Mouse (Mus musculus) MEL (cell line): ENCODE measurements at regions not wholly inside any gene's neighbourhood (a gene's known extent, or its start where the extent isn't known, plus 50 kb on each side); places are given as distances from the start of the nearest gene placed in this dataset.

Source experiments
- DNase-seq: peaks from one replicate; pipeline ENCODE4 v3.0.0; 2011; ENCODE audit warnings: low read depth, low spot score
- H3K27ac ChIP-seq: 2 replicates; pipeline ENCODE4 v1.5.1; 2012; ENCODE audit warnings: low read depth, mild to moderate bottlenecking, control low read depth, low read length, moderate library complexity; ENCODE audit not compliant: control insufficient read depth
- H3K27me3 ChIP-seq, 2 experiments: fragments of 150-350 bp in 1 of 2; sonication (generic) in 1 of 2; 2 replicates each; pipeline ENCODE4 v1.6.1; 2012; ENCODE audit warnings: low read length in 2 of 2, mild to moderate bottlenecking in 2 of 2, improper control_type of control experiment in 1 of 2, moderate library complexity in 1 of 2; ENCODE audit not compliant: insufficient read depth in 2 of 2, control insufficient read depth in 1 of 2
- H3K36me3 ChIP-seq, 2 experiments: 2 replicates each; pipeline ENCODE4 v1.6.1; 2012 to 2014; ENCODE audit warnings: low read length in 2 of 2, improper control_type of control experiment in 1 of 2, inconsistent platforms in 1 of 2, mild to moderate bottlenecking in 1 of 2; ENCODE audit not compliant: insufficient read depth in 2 of 2, control insufficient read depth in 1 of 2
- H3K4me1 ChIP-seq, 2 experiments: fragments of 150-350 bp in 1 of 2; sonication (generic) in 1 of 2; 2 replicates each; pipeline ENCODE4 v1.6.1; 2012; ENCODE audit warnings: low read length in 2 of 2, improper control_type of control experiment in 1 of 2, mild to moderate bottlenecking in 1 of 2; ENCODE audit not compliant: insufficient read depth in 2 of 2, control insufficient read depth in 1 of 2
- H3K4me3 ChIP-seq, 2 experiments: fragments of 150-350 bp in 1 of 2; sonication (generic) in 1 of 2; 2 replicates each; pipeline ENCODE4 v1.5.1; 2012; ENCODE audit warnings: low read depth in 2 of 2, low read length in 2 of 2, mild to moderate bottlenecking in 2 of 2, moderate library complexity in 2 of 2, control low read depth in 1 of 2, improper control_type of control experiment in 1 of 2; ENCODE audit not compliant: control insufficient read depth in 1 of 2, insufficient read depth in 1 of 2
- H3K79me2 ChIP-seq: 2 replicates; pipeline ENCODE4 v1.6.1; 2012; ENCODE audit warnings: mild to moderate bottlenecking, low read length, moderate library complexity; ENCODE audit not compliant: control insufficient read depth, poor library complexity, insufficient read depth
- H3K9ac ChIP-seq: 2 replicates; pipeline ENCODE4 v1.6.1; 2012; ENCODE audit warnings: low read depth, mild to moderate bottlenecking, control low read depth, low read length, moderate library complexity; ENCODE audit not compliant: control insufficient read depth, poor library complexity, severe bottlenecking
- H3K9me3 ChIP-seq: fragments of 150-350 bp; sonication (generic); replicated peaks from 2 replicates; pipeline ENCODE4 v1.6.1; 2012; ENCODE audit warnings: mild to moderate bottlenecking, low read length, improper control_type of control experiment, moderate library complexity; ENCODE audit not compliant: insufficient read depth
- BHLHE40 ChIP-seq: IDR thresholded peaks from 2 replicates; pipeline ENCODE4 v1.6.1; 2012; ENCODE audit warnings: low read depth, mild to moderate bottlenecking, inconsistent platforms, low read length, improper control_type of control experiment, borderline replicate concordance
- CHD1 ChIP-seq: IDR thresholded peaks from 2 replicates; pipeline ENCODE4 v1.6.1; 2012; ENCODE audit warnings: low read depth, mild to moderate bottlenecking, inconsistent platforms, low read length, improper control_type of control experiment
- CHD2 ChIP-seq: IDR thresholded peaks from 2 replicates; pipeline ENCODE4 v1.6.1; 2011; ENCODE audit warnings: low read length, improper control_type of control experiment
- CTCF ChIP-seq, 3 experiments: IDR thresholded peaks in 2 of 3; conservative IDR thresholded peaks in 1 of 3; 2 replicates each; pipeline ENCODE4 v1.5.1; 2011 to 2012; ENCODE audit warnings: low read length in 3 of 3, low read depth in 2 of 3, mild to moderate bottlenecking in 2 of 3, improper control_type of control experiment in 1 of 3, inconsistent platforms in 1 of 3, mixed read lengths in 1 of 3, moderate library complexity in 1 of 3; ENCODE audit not compliant: control insufficient read depth in 1 of 3, insufficient read depth in 1 of 3, poor library complexity in 1 of 3, severe bottlenecking in 1 of 3
- E2F4 ChIP-seq: IDR thresholded peaks from 2 replicates; pipeline ENCODE4 v1.6.1; 2011; ENCODE audit warnings: low read depth, low read length, improper control_type of control experiment, borderline replicate concordance
- EP300 ChIP-seq, 2 experiments: IDR thresholded peaks; 2 replicates each; pipeline ENCODE4 v1.6.1; 2011; ENCODE audit warnings: improper control_type of control experiment in 2 of 2, low read length in 2 of 2, low read depth in 1 of 2, mild to moderate bottlenecking in 1 of 2
- ETS1 ChIP-seq: IDR thresholded peaks from 2 replicates; pipeline ENCODE4 v1.6.1; 2012; ENCODE audit warnings: low read depth, mild to moderate bottlenecking, inconsistent platforms, low read length, improper control_type of control experiment, moderate library complexity
- HCFC1 ChIP-seq: IDR thresholded peaks from 2 replicates; pipeline ENCODE4 v1.6.1; 2012; ENCODE audit warnings: low read depth, mild to moderate bottlenecking, inconsistent platforms, low read length, improper control_type of control experiment, moderate library complexity
- KAT2A ChIP-seq: conservative IDR thresholded peaks from 2 replicates; pipeline ENCODE4 v1.6.1; 2012; ENCODE audit warnings: low read depth, low read length, improper control_type of control experiment, inconsistent platforms
- MAFK ChIP-seq: IDR thresholded peaks from 2 replicates; pipeline ENCODE4 v1.6.1; 2011; ENCODE audit warnings: low read depth, mild to moderate bottlenecking, low read length, improper control_type of control experiment, borderline replicate concordance
- MAZ ChIP-seq: IDR thresholded peaks from 2 replicates; pipeline ENCODE4 v1.6.1; 2012; ENCODE audit warnings: low read depth, mild to moderate bottlenecking, inconsistent platforms, low read length, improper control_type of control experiment
- MEF2A ChIP-seq: IDR thresholded peaks from 2 replicates; pipeline ENCODE4 v1.6.1; 2014; ENCODE audit warnings: low read depth, mild to moderate bottlenecking, inconsistent platforms, low read length, improper control_type of control experiment; ENCODE audit not compliant: poor library complexity, insufficient replicate concordance, severe bottlenecking; ENCODE audit errors: extremely low read depth
- MXI1 ChIP-seq: IDR thresholded peaks from 2 replicates; pipeline ENCODE4 v1.6.1; 2011; ENCODE audit warnings: mild to moderate bottlenecking, low read depth, low read length, improper control_type of control experiment
- MYB ChIP-seq: IDR thresholded peaks from 2 replicates; pipeline ENCODE4 v1.6.1; 2011; ENCODE audit warnings: mild to moderate bottlenecking, low read depth, low read length, improper control_type of control experiment
- MYC ChIP-seq: IDR thresholded peaks from 2 replicates; pipeline ENCODE4 v1.6.1; 2011; ENCODE audit warnings: low read depth, mild to moderate bottlenecking, low read length, improper control_type of control experiment, moderate library complexity
- POLR2A ChIP-seq, 2 experiments: IDR thresholded peaks; 2 replicates each; pipeline ENCODE4 v1.6.1; 2011 to 2012; ENCODE audit warnings: low read length in 2 of 2, mild to moderate bottlenecking in 2 of 2, control low read depth in 1 of 2, improper control_type of control experiment in 1 of 2, low read depth in 1 of 2, moderate library complexity in 1 of 2; ENCODE audit not compliant: control insufficient read depth in 1 of 2, insufficient read depth in 1 of 2, poor library complexity in 1 of 2
- POLR2AphosphoS2 ChIP-seq: IDR thresholded peaks from 2 replicates; pipeline ENCODE4 v1.6.1; 2011; ENCODE audit warnings: low read length, improper control_type of control experiment
- TAL1 ChIP-seq: IDR thresholded peaks from 2 replicates; pipeline ENCODE4 v1.6.1; 2012; ENCODE audit warnings: mild to moderate bottlenecking, inconsistent platforms, low read length, moderate library complexity, mixed read lengths
- TBP ChIP-seq: IDR thresholded peaks from 2 replicates; pipeline ENCODE4 v1.8.0; 2011; ENCODE audit warnings: low read depth, low read length, improper control_type of control experiment
- TCF12 ChIP-seq: IDR thresholded peaks from 2 replicates; pipeline ENCODE4 v1.6.1; 2014; ENCODE audit warnings: low read depth, mild to moderate bottlenecking, inconsistent platforms, low read length, improper control_type of control experiment, moderate library complexity
- UBTF ChIP-seq: IDR thresholded peaks from 2 replicates; pipeline ENCODE4 v1.6.1; 2012; ENCODE audit warnings: low read depth, mild to moderate bottlenecking, inconsistent platforms, low read length, improper control_type of control experiment, moderate library complexity, borderline replicate concordance; ENCODE audit not compliant: insufficient read depth
- USF2 ChIP-seq, 2 experiments: IDR thresholded peaks; 2 replicates each; pipeline ENCODE4 v1.6.1; 2011 to 2012; ENCODE audit warnings: improper control_type of control experiment in 2 of 2, low read length in 2 of 2, borderline replicate concordance in 1 of 2, inconsistent platforms in 1 of 2, low read depth in 1 of 2, mild to moderate bottlenecking in 1 of 2; ENCODE audit not compliant: insufficient read depth in 1 of 2
- ZKSCAN1 ChIP-seq: IDR thresholded peaks from 2 replicates; pipeline ENCODE4 v1.6.1; 2012; ENCODE audit warnings: low read depth, mild to moderate bottlenecking, inconsistent platforms, low read length, improper control_type of control experiment, moderate library complexity
- ZMIZ1 ChIP-seq: IDR thresholded peaks from 2 replicates; pipeline ENCODE4 v1.6.1; 2012; ENCODE audit warnings: low read depth, mild to moderate bottlenecking, inconsistent platforms, low read length, improper control_type of control experiment, moderate library complexity
- ZNF384 ChIP-seq: IDR thresholded peaks from 2 replicates; pipeline ENCODE4 v1.6.1; 2012; ENCODE audit warnings: low read depth, mild to moderate bottlenecking, inconsistent platforms, low read length, improper control_type of control experiment

DNA sequence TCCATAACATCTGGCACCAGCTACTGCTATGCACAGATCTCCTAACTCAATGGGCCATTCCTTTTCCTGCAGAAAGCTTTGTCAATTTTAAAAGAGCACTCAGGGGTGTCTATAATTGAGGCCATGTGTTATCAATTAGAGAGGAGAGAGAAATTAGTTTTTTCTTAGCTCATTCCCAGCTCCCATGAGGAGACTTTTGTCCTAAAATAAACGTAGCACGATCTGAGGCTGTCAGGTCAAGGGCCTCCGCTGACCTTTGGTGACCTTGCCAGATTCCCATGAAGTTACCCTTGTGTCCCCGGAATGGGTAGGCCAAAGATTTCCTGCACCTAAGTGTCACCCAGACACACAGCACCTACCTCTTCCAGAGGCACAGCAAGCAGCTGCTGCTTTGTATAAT lies 130.3 kb upstream of the Gm17728 start:
- no peaks in the 10 kb centered on the region for H3K79me2 ChIP-seq
- no peak overlapping the region for H3K27ac ChIP-seq
- no peak for TF ChIP-seq KAT2A
- TF ChIP-seq ZMIZ1, result no peak
- no peak for TF ChIP-seq HCFC1
- no peak for TF ChIP-seq MEF2A
- TF ChIP-seq MAFK, result no peak
- TF ChIP-seq MYB, result no peak
- TF ChIP-seq TBP, result no peak
- no peak for TF ChIP-seq MAZ
- TF ChIP-seq EP300 (IDR thresholded peaks at IDR 0.05; ENCODE audit: low read depth in 1 of 2, low read length in 2 of 2), result no peak
- no peak for TF ChIP-seq BHLHE40
- no peak for TF ChIP-seq TCF12
- no peak for TF ChIP-seq POLR2AphosphoS2
- no peak for TF ChIP-seq ETS1
- TF ChIP-seq CHD2, result no peak
- TF ChIP-seq TAL1, result no peak
- TF ChIP-seq UBTF, result no peak
- no peak overlapping the region for H3K4me3 ChIP-seq
- no peaks in the 10 kb centered on the region for H3K4me1 ChIP-seq
- no peak for DNase-seq
- H3K9me3 ChIP-seq, result no peaks in the 10 kb centered on the region
- no peak overlapping the region for H3K9ac ChIP-seq
- H3K36me3 ChIP-seq, result no peaks in the 10 kb centered on the region
- no peaks in the 10 kb centered on the region for H3K27me3 ChIP-seq

DNA sequence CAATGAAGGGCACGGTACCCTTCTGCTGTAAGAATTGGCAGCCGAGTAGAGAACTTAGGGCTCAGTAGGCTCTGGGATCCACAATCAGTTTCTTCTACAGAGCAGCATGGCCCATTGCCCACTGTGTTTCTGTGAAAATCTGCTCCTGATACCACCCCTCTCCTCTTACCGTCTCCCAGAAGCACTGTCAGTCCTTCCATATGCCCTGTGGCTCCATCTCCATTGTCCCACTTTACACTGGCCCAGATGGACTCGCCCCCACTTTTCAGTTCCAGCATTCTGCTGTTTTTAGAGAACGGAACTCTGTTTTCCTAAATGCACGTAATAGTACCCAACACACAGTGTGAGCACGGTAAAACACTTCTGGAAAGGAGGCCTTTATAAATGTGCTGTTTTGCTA lies 129.6 kb upstream of the Gm17728 start:
- Histone ChIP-seq H3K36me3 (no peaks in the 10 kb centered on the region), H3K79me2 (no peaks in the 10 kb centered on the region), H3K9ac (no peak overlapping the region), H3K9me3 (no peaks in the 10 kb centered on the region), H3K27me3 (no peaks in the 10 kb centered on the region), H3K4me1 (no peaks in the 10 kb centered on the region), H3K27ac (no peak overlapping the region), H3K4me3 (no peak overlapping the region)
- DNase-seq, result no peak
- no peak for TF ChIP-seq POLR2A (IDR thresholded peaks at IDR 0.05; ENCODE audit: control insufficient read depth in 1 of 2, insufficient read depth in 1 of 2, low read depth in 1 of 2, low read length in 2 of 2, poor library complexity in 1 of 2)
- no peak for TF ChIP-seq ETS1
- TF ChIP-seq CHD1, result no peak
- no peak for TF ChIP-seq UBTF
- TF ChIP-seq CTCF (IDR thresholded peaks at IDR 0.05 in 2 of 3, conservative IDR thresholded peaks at IDR 0.05 in 1 of 3; ENCODE audit: control insufficient read depth in 1 of 3, insufficient read depth in 1 of 3, low read depth in 2 of 3, low read length in 3 of 3, poor library complexity in 1 of 3, severe bottlenecking in 1 of 3), result no peak
- TF ChIP-seq ZNF384, result no peak
- no peak for TF ChIP-seq TCF12
- no peak for TF ChIP-seq MAFK
- no peak for TF ChIP-seq MYC
- no peak for TF ChIP-seq E2F4
- TF ChIP-seq POLR2AphosphoS2, result no peak
- TF ChIP-seq ZKSCAN1, result no peak
- no peak for TF ChIP-seq USF2 (IDR thresholded peaks at IDR 0.05; ENCODE audit: borderline replicate concordance in 1 of 2, insufficient read depth in 1 of 2, low read depth in 1 of 2, low read length in 2 of 2)
- TF ChIP-seq MXI1, result no peak
